Mouse (Mus musculus) cerebellum, adult 2 months (tissue): ENCODE data around the gene Eif2s2. TPM values are rescaled to one million over a fixed set of nuclear protein-coding genes. Genes with fewer than 3 reads are reported as not detected.
A peak's percentile ranks its signal among the peaks of the same experiment; 100 is the strongest.

ENCODE experiments used
- DNase-seq, 2 experiments: peaks; one replicate each; pipeline ENCODE4 v3.0.0; 2021
- H3K27ac ChIP-seq: fragments of 200-500 bp; 2 replicates; pipeline ENCODE4 v1.5.1; 2012; ENCODE audit warnings: low read length, control low read depth, inconsistent platforms; ENCODE audit not compliant: insufficient read depth
- H3K27me3 ChIP-seq: fragments of 200-500 bp; 2 replicates; pipeline ENCODE4 v1.6.1; 2012; ENCODE audit warnings: inconsistent platforms, mild to moderate bottlenecking, low read length, moderate library complexity; ENCODE audit not compliant: control insufficient read depth, insufficient read depth
- H3K4me1 ChIP-seq: fragments of 200-500 bp; 2 replicates; pipeline ENCODE4 v1.6.1; 2011; ENCODE audit warnings: low read length; ENCODE audit not compliant: control insufficient read depth, insufficient read depth
- H3K4me3 ChIP-seq: fragments of 200-500 bp; replicated peaks from 2 replicates; pipeline ENCODE3; 2011; ENCODE audit warnings: mild to moderate bottlenecking, low read depth, low read length, control low read depth; ENCODE audit not compliant: insufficient read depth
- CTCF ChIP-seq: fragments of 200-500 bp; IDR thresholded peaks from 2 replicates; pipeline ENCODE4 v1.5.1; 2011; ENCODE audit warnings: low read depth, mild to moderate bottlenecking, control low read depth, low read length, moderate library complexity, borderline replicate concordance; ENCODE audit not compliant: insufficient read depth
- POLR2A ChIP-seq: fragments of 200-500 bp; IDR thresholded peaks from 2 replicates; pipeline ENCODE4 v1.6.1; 2011; ENCODE audit warnings: low read length, control low read depth, borderline replicate concordance; ENCODE audit not compliant: insufficient read depth
- WGBS: fragments of 180-500 bp; shearing (Covaris S2); methylation state at CpG from one replicate; pipeline ENCODE4 v1.1.7; 2018; 5-methylcytosine and 5-hydroxymethylcytosine counted together
- polyA plus RNA-seq: library from polyadenylated mRNA; depleted of rRNA; stranded (reverse); fragments of >200 nt; gene quantifications from 2 replicates; pipeline ENCODE4 v1.2.3, GENCODE M21; 2012

Eif2s2 gene
- polyA plus RNA-seq, 1 experiment, result 50.2 TPM

GRCm38 (mm10) chr2:154869954-154870641 is 22.6 kb downstream of the Eif2s2 start:
- H3K4me3 ChIP-seq, result no peak overlapping the region
- H3K27me3 ChIP-seq, result no peaks in the 10 kb centered on the region
- no peak for DNase-seq
- no peak overlapping the region for H3K27ac ChIP-seq
- peaks cover 26% of the 10 kb centered on the region for H3K4me1 ChIP-seq
- TF ChIP-seq POLR2A (no peak), CTCF (no peak)

GRCm38 (mm10) chr2:154868106-154868505 is 24.6 kb downstream of the Eif2s2 start:
- TF ChIP-seq POLR2A, result no peak
- no peak for TF ChIP-seq CTCF
- DNase-seq, result peak; percentile 83 to 89
- Histone ChIP-seq H3K27me3 (no peaks in the 10 kb centered on the region), H3K4me1 (peaks cover 26% of the 10 kb centered on the region), H3K4me3 (no peak overlapping the region), H3K27ac (peak overlapping the region; percentile 8; the same call in 1 of the 2 replicates)
- WGBS, result 12% methylated on average over 1 of the region's 1 CpGs

GRCm38 (mm10) chr2:154865696-154866095 is 27.0 kb downstream of the Eif2s2 start:
- Histone ChIP-seq H3K27ac (peak overlapping the region; percentile 20; the same call in 1 of the 2 replicates), H3K4me1 (peaks cover 26% of the 10 kb centered on the region), H3K4me3 (no peak overlapping the region), H3K27me3 (no peaks in the 10 kb centered on the region)
- no peak for TF ChIP-seq CTCF
- TF ChIP-seq POLR2A, result no peak
- WGBS, result 19% methylated on average over 3 of the region's 3 CpGs
- peak; percentile 57 to 67 for DNase-seq

- H3K4me3 ChIP-seq, result no peak overlapping the region
- WGBS, result 85% methylated on average over 13 of the region's 13 CpGs
- H3K27ac ChIP-seq, result no peak overlapping the region
- DNase-seq, result no peak
- TF ChIP-seq CTCF (no peak), POLR2A (no peak)
- peaks cover 23% of the 10 kb centered on the region for H3K4me1 ChIP-seq
- H3K27me3 ChIP-seq, result no peaks in the 10 kb centered on the region
Observed at GRCm38 (mm10) chr2:154863672-154864071, 29.1 kb downstream of the Eif2s2 start.

GRCm38 (mm10) chr2:154855383-154855782 is 37.4 kb downstream of the Eif2s2 start:
- H3K4me3 ChIP-seq, result no peak overlapping the region
- peak; percentile 71 to 74 for DNase-seq
- H3K27me3 ChIP-seq, result no peaks in the 10 kb centered on the region
- H3K4me1 ChIP-seq, result no peaks in the 10 kb centered on the region; the same call in 1 of the 2 replicates
- no peak; the same call in 1 of the 2 replicates for TF ChIP-seq CTCF
- no peak overlapping the region for H3K27ac ChIP-seq
- WGBS, result 98% methylated on average over 1 of the region's 1 CpGs

GRCm38 (mm10) chr2:154848086-154848485 is 44.6 kb downstream of the Eif2s2 start:
- Histone ChIP-seq H3K27me3 (no peaks in the 10 kb centered on the region), H3K4me3 (no peak overlapping the region), H3K27ac (peak overlapping the region; percentile 48), H3K4me1 (peaks cover 5% of the 10 kb centered on the region; the same call in 1 of the 2 replicates)
- no peak for TF ChIP-seq CTCF
- no peak for TF ChIP-seq POLR2A
- peak in 1 of 2 experiments; percentile 61 for DNase-seq

GRCm38 (mm10) chr2:154836537-154836936 is 56.2 kb downstream of the Eif2s2 start:
- H3K4me3 ChIP-seq, result no peak overlapping the region
- H3K4me1 ChIP-seq, result peaks cover 4% of the 10 kb centered on the region; the same call in 1 of the 2 replicates
- no peak for DNase-seq
- no peaks in the 10 kb centered on the region for H3K27me3 ChIP-seq
- TF ChIP-seq CTCF (no peak), POLR2A (no peak)
- no peak overlapping the region for H3K27ac ChIP-seq
- WGBS, result 82% methylated on average over 2 of the region's 2 CpGs

- peak; percentile 59 to 85 for DNase-seq
- TF ChIP-seq CTCF (no peak), POLR2A (no peak)
- 27% methylated on average over 6 of the region's 6 CpGs for WGBS
- Histone ChIP-seq H3K27ac (peak overlapping the region; percentile 26), H3K4me1 (peaks cover 4% of the 10 kb centered on the region; the same call in 1 of the 2 replicates), H3K27me3 (no peaks in the 10 kb centered on the region), H3K4me3 (no peak overlapping the region)
Observed at GRCm38 (mm10) chr2:154834149-154834865, 58.4 kb downstream of the Eif2s2 start.
